Comparison of ENCODE assay signal across 8 mouse cellular contexts in genomic region chr5:29467489-29468350, GRCm38 (mm10). TPM values are rescaled to one million over a fixed set of nuclear protein-coding genes. Genes with fewer than 3 reads are reported as not detected.
DNase-seq lines count a peak whose midpoint lies in the region; ATAC-seq and TF ChIP-seq lines count a peak whose summit lies in the region.
"Had no signal": no experiment of that assay in that cellular context is flagged by ENCODE, and none has a peak within 500 bp of the region (broad histone marks: within the 10 kb centered on the region; RNA-seq: fewer than 3 reads in every experiment).

No protein-coding gene starts in this region.

- no peak for ATAC-seq in megakaryocyte, adult 5-6 weeks (ENCODE audit: poor library complexity, severe bottlenecking)
- 0 out of 2 replicates have a peak, but pooled peaks have one; percentile 19 for ATAC-seq in embryonic facial prominence, embryonic 15.5 days (ENCODE audit: insufficient number of reproducible peaks, low FRiP score, low TSS enrichment, low read depth)
- no peak for ATAC-seq in limb, embryonic 15.5 days (ENCODE audit: insufficient number of reproducible peaks, low FRiP score, low TSS enrichment, low read depth)

- no peak overlapping the region for H3K9ac ChIP-seq in embryonic facial prominence, embryonic 15.5 days
- no peak overlapping the region for H3K9ac ChIP-seq in limb, embryonic 15.5 days

- DNase-seq in right cerebral cortex, postnatal 14 days, result no peak
- no peak for DNase-seq in cerebellum, adult 8-10 months

- H3K27me3 ChIP-seq in megakaryocyte, embryonic 14.5 days (replicated peaks), result peaks cover 86% of the 10 kb centered on the region
- peaks cover 74% of the 10 kb centered on the region for H3K27me3 ChIP-seq in embryonic facial prominence, embryonic 15.5 days
- peaks cover 79% of the 10 kb centered on the region for H3K27me3 ChIP-seq in limb, embryonic 15.5 days

- no peak for TF ChIP-seq POLR2A in olfactory bulb, adult 2 months (IDR thresholded peaks at IDR 0.05; ENCODE audit: insufficient read depth, low read depth, low read length)

- no peaks in the 10 kb centered on the region for H3K9me3 ChIP-seq in megakaryocyte, embryonic 14.5 days
- H3K9me3 ChIP-seq in embryonic facial prominence, embryonic 15.5 days (replicated peaks), result no peaks in the 10 kb centered on the region
- no peaks in the 10 kb centered on the region for H3K9me3 ChIP-seq in limb, embryonic 15.5 days

- H3K4me3 ChIP-seq in megakaryocyte, embryonic 14.5 days (replicated peaks), result peak overlapping the region; percentile 92
- peak overlapping the region; percentile 43 for H3K4me3 ChIP-seq in embryonic facial prominence, embryonic 15.5 days (replicated peaks)
- peak overlapping the region; percentile 41 for H3K4me3 ChIP-seq in limb, embryonic 15.5 days
- H3K4me3 ChIP-seq in olfactory bulb, adult 2 months (ENCODE audit: insufficient read depth, low read depth, low read length), result peak overlapping the region; percentile 18

- WGBS in embryonic facial prominence, embryonic 15.5 days, result 3% methylated on average over 67 of the region's 67 CpGs
- 4% methylated on average over 67 of the region's 67 CpGs for WGBS in limb, embryonic 15.5 days
- 7% methylated on average over 67 of the region's 67 CpGs for WGBS in olfactory bulb, adult 2 months

- H3K4me2 ChIP-seq in embryonic facial prominence, embryonic 15.5 days (replicated peaks), result peak overlapping the region; percentile 69
- peak overlapping the region; percentile 66 for H3K4me2 ChIP-seq in limb, embryonic 15.5 days

- H3K36me3 ChIP-seq in megakaryocyte, embryonic 14.5 days (replicated peaks; ENCODE audit: low read length), result no peaks in the 10 kb centered on the region
- no peaks in the 10 kb centered on the region for H3K36me3 ChIP-seq in embryonic facial prominence, embryonic 15.5 days
- H3K36me3 ChIP-seq in limb, embryonic 15.5 days, result no peaks in the 10 kb centered on the region

- no peak overlapping the region for H3K27ac ChIP-seq in embryonic facial prominence, embryonic 15.5 days (replicated peaks)
- no peak overlapping the region for H3K27ac ChIP-seq in limb, embryonic 15.5 days
- no peak overlapping the region for H3K27ac ChIP-seq in olfactory bulb, adult 2 months (ENCODE audit: insufficient read depth, low read depth, low read length)

- TF ChIP-seq CTCF in olfactory bulb, adult 2 months (IDR thresholded peaks at IDR 0.05; ENCODE audit: insufficient read depth, low read depth, low read length), result no peak

- H3K4me1 ChIP-seq in megakaryocyte, embryonic 14.5 days, result peaks cover 19% of the 10 kb centered on the region
- peaks cover 10% of the 10 kb centered on the region for H3K4me1 ChIP-seq in embryonic facial prominence, embryonic 15.5 days
- peaks cover 18% of the 10 kb centered on the region for H3K4me1 ChIP-seq in limb, embryonic 15.5 days
- peaks cover 7% of the 10 kb centered on the region for H3K4me1 ChIP-seq in olfactory bulb, adult 2 months (ENCODE audit: control insufficient read depth, insufficient read depth, low read length)

RNA-seq across cellular contexts. Expression of gene Mnx1, which starts 10.6 kb away (rescaled TPM):
- polyA plus RNA-seq in megakaryocyte, embryonic 14.5 days (2012; ENCODE audit: insufficient read depth, low replicate concordance), result not detected in 2 replicates
- total RNA-seq in megakaryocyte, adult 5-6 weeks (2015), result not detected in 2 replicates
- not detected in 2 replicates for total RNA-seq in megakaryocyte, adult 5-6 weeks (2017)
- polyA plus RNA-seq in embryonic facial prominence, embryonic 15.5 days (2015; fragmentation: Nextera tagmentation; extraction: Ambion mirVana), result 0.11 and 0.13 TPM in 2 replicates
- not detected in 2 replicates for polyA plus RNA-seq in limb, embryonic 15.5 days (2015; fragmentation: Nextera tagmentation; extraction: Ambion mirVana)
- not detected in 2 replicates for polyA plus RNA-seq in olfactory bulb, adult 2 months (2012; ENCODE audit: insufficient read depth, insufficient read length, low replicate concordance, missing spikeins)
- total RNA-seq: hematopoietic stem cell, adult 5-6 weeks had no signal

RNA-seq across cellular contexts. Expression of gene Nom1, which starts 33.3 kb away (rescaled TPM):
- polyA plus RNA-seq in megakaryocyte, embryonic 14.5 days (2012; ENCODE audit: insufficient read depth, low replicate concordance), result 3.1 and 3.7 TPM in 2 replicates
- total RNA-seq in megakaryocyte, adult 5-6 weeks (2015), result 6.8 and 18.6 TPM in 2 replicates
- total RNA-seq in megakaryocyte, adult 5-6 weeks (2017), result 7.0 and 7.8 TPM in 2 replicates
- polyA plus RNA-seq in embryonic facial prominence, embryonic 15.5 days (2015; fragmentation: Nextera tagmentation; extraction: Ambion mirVana), result 24.6 and 25.5 TPM in 2 replicates
- polyA plus RNA-seq in limb, embryonic 15.5 days (2015; fragmentation: Nextera tagmentation; extraction: Ambion mirVana), result 25.8 and 26.8 TPM in 2 replicates
- polyA plus RNA-seq in olfactory bulb, adult 2 months (2012; ENCODE audit: insufficient read depth, insufficient read length, low replicate concordance, missing spikeins), result not detected in 2 replicates

Comparison
In these comparisons a context has a peak if more than half of its experiments do, and no peak if none do; other contexts are left out.
1. H3K4me3 ChIP-seq: peak in every context shown above with its lines; median percentile 92 in megakaryocyte, embryonic 14.5 days; 43 in embryonic facial prominence, embryonic 15.5 days; 41 in limb, embryonic 15.5 days; 18 in olfactory bulb, adult 2 months.